Mouse (Mus musculus): ENCODE data around the gene Adgrl3.

- TF ChIP-seq CTCF (IDR thresholded peaks at IDR 0.05; ENCODE audit: control insufficient read depth, insufficient read depth, insufficient read length) (no peak), CEBPB (IDR thresholded peaks at IDR 0.05; ENCODE audit: low read depth) (no peak), MAX (IDR thresholded peaks at IDR 0.05) (no peak), MYOD1 (IDR thresholded peaks at IDR 0.05; ENCODE audit: control insufficient read depth, insufficient read length, low read depth) (no peak), FOSL1 (IDR thresholded peaks at IDR 0.05; ENCODE audit: insufficient read depth, low read length, poor library complexity, severe bottlenecking) (no peak), USF1 (IDR thresholded peaks at IDR 0.05; ENCODE audit: low read depth) (no peak), MYOG (IDR thresholded peaks at IDR 0.05; ENCODE audit: control insufficient read depth, extremely low read depth, insufficient read length) (no peak)
These were observed 454.7 kb downstream of the Adgrl3 start for GRCm38 (mm10) chr5:81474681-81475080.
